Mouse (Mus musculus): ENCODE measurements around the gene Tmem199. TPM values are rescaled to one million over a fixed set of nuclear protein-coding genes. Genes with fewer than 3 reads are reported as not detected.
A peak's percentile ranks its signal among the peaks of the same experiment; 100 is the strongest.
"Not testable (repeated sequence)": the region's sequence is repeated elsewhere in the genome, so short reads cannot be mapped to it uniquely, and the experiment has no call there.

The Tmem199 gene
- 23.4 and 24.8 TPM in 2 replicates for total RNA-seq (2017)

DNA sequence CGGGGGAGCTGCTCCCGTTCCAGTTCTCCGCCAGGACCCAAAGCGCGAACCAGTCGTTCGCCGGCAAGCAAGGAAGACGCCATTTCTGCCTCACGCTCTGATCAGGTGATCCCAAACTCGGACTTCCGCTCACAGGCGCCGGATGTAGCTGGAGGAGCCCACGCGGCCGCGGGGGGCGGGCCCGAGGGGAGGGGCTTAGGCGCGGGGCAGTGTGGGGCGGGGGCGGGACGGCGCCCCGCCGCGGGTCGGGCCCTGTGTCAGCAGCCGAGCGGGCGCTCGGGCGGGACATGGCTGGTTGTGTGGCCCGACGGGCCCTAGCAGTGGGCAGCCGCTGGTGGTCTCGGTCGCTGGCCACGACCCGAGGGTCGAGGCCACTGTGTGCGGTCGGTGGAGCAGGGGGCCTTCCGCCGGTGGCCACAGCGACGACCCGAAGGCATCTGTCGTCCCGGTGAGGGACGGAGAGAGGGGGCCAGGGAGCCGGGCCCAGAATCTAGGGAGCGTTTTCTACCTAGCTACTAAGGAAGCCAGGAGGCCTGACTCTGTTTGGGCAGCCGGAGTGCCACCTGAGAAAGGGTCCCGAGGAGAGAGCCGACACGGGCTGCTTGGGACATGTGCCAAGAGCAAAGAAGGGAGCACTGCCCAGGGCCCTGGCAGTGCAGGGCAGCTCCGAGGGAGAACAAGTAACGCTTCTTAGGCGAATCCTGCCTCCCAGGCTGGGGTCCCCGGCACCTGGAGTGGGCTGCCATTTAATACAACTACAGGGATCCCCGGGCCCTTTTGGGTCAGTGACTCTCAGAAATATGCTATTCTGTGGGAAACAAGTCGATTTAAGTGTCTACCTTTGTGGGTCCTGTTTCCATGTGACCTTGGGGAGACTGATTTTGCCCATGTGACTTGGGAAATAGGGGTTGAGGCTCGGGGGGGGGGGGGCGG lies at the start of gene Tmem199, which contains the start of gene Poldip2:
Gene Tmem199 (minus strand): TSS at position 148 of the 933 bp plus-strand sequence.
Gene Poldip2 (plus strand): TSS at position 169 of the 933 bp plus-strand sequence.
- peak; percentile 92 for ATAC-seq (replicated peaks; ENCODE audit: low read depth, poor library complexity, severe bottlenecking)

DNA sequence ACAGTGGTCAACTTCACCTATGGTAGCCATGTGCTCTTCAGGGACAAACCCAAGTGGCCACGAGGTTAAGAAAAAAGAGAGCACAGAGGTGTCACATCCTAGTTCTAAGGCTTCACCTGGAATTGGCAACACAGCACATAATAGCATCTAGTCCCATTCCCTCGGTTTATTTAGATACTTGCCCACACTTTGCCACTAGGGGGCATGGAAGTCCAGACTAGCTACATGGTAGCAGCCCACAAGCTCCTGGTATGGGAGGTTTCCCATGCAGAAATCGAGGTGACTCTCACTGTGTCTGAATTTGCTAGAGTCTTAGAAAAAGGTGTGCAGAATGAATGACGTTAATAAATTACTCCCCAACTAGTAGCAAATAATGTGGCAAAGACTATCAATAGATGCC lies 48.5 kb upstream of the Tmem199 start:
- ATAC-seq (replicated peaks; ENCODE audit: low read depth, poor library complexity, severe bottlenecking) = peak; percentile 89

DNA sequence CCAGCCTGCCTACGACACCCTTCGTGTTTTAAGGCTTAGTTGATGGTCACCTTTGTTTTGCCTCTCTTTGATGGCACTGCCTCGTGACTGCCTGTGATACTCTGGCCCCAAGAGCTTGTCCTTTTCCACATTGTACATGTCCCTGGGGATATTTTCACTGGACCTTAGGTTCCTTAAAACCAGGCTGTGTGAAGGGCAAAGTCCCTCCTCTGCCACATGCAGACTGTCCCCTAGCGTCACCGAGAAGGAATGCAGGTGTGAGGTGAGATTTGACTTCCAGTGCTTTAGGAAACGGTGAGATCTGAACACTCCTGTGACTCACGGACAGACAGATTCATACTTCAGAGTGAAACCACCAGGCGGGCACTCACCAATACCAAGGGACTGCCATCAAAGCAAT lies 45.3 kb upstream of the Tmem199 start:
- ATAC-seq (replicated peaks; ENCODE audit: low read depth, poor library complexity, severe bottlenecking) = no peak

DNA sequence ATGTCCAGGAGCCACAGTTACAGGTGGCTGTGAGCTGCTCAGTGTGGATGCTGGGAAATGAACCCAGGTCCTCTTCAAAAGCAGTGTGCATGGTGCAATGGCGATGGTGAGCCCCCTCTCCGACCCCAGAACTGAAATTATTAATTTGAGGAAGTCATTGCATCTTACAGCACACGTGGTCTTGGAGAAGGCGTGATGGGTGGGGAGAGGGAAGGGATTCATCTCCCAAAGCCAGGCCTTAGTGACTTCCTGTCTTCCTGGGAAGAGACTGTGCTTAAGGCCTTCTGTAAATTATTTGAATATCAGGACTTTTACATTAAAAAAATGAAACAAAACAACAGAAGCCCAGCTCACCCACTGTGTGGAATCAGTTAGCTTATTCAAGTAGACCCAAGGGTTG lies 44.1 kb upstream of the Tmem199 start:
- ATAC-seq (replicated peaks; ENCODE audit: low read depth, poor library complexity, severe bottlenecking) = no peak

DNA sequence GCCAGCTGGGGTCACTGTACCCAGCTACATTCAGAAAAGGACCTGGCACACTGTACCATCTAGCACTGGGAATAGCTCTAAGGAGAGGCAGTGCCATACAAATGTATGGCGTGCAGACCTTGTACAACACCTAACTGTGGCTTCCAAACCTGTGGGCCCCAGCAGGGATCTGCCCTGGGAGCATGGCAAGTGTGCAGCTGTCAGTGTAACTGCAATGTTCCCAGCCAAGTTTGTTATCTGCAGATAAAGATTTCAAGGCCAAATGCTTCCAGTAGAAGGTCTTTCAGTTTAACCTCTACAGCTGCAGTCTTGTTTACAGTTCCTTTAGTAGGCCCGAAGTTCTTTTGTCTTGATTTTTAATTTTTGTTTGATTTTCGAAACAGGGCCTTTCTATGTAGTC lies 43.7 kb upstream of the Tmem199 start:
- no peak for ATAC-seq (replicated peaks; ENCODE audit: low read depth, poor library complexity, severe bottlenecking)

DNA sequence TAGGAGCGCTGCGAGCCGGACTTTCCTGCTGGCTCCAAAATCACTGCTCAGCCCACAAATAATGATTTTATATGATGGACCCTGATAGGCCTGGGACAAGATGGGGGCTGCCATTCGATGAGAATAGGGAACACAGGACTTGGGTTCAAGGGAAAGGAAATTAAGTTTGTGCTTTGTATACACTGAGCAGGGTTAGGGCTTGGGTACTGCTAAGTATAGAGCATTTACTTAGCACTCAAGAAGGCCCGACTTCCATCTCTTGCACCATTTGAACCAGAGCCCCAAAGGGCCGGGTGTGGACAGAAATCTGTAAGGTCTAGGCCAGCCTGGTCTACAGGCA lies 39.1 kb upstream of the Tmem199 start:
- no peak for ATAC-seq (replicated peaks; ENCODE audit: low read depth, poor library complexity, severe bottlenecking)

DNA sequence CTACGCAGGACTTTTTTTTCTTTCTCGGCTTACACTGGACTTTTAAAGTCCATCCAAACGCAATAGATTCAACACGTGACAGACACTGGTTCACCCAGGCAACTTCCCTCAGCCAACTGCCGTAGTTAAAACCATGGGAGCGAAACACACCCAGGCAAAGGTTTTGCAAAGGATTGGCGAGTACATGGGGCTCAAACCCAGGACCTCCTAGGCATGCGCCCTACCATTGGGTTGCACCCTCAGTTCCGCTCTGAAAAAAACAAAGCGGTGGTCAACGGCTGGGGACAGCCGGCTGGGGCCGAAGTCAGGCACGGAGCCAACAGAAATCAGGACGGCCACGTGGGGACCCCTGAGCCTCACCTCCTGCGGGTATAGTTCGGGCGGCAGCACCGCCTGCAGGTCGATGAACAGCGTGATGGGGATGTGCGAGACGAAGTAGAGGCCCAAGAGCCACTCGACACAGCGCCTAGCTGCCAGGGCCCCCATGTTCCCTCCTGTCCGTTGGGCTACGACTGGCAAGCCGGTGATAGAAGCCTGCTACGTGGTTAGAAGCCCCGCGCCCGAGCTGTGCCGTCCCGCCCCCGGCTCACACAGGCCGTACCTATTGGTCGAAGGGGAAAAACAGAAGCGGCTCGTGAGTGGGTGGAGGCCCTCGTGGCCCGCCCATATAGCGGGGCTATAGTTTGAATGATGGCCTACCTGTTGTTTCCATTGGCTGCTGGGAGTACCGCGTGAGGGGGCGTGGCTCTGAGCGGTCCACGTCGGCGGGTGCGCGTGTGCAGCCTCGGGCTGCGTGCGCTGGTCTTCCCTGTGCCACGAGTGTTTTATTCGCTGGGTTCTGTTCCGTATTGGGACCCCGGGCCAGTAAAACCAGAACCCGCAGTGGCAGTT lies 38.4 kb upstream of the Tmem199 start, which contains the start of gene Tmem97:
Gene Tmem97 (minus strand): TSS at position 610 of the 891 bp plus-strand sequence.
- peak; percentile 100 for ATAC-seq (replicated peaks; ENCODE audit: low read depth, poor library complexity, severe bottlenecking)

DNA sequence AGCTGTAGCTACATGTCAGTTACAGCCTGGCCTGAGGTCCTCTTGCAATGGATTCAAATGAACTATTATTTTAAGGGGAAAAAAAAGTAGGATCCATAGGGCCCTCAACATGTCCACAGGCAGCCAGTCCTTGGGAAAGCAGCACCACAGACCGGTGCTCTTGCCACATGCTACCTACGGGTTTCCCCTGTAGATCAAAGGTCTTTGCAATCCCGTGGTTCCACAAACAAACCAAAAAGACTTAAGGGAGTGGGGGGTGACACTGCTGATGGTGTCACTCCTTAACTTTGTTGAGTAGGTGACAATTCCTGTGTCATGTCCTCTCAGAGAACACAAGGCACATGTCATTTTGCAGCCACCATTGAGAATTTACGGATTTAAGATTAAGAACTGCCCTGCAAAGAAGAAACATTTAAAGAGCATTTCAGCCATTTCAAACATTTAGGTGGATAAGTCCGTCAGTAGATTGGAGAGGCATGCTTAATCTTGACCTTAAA lies 37.6 kb upstream of the Tmem199 start:
- no peak for ATAC-seq (replicated peaks; ENCODE audit: low read depth, poor library complexity, severe bottlenecking)

DNA sequence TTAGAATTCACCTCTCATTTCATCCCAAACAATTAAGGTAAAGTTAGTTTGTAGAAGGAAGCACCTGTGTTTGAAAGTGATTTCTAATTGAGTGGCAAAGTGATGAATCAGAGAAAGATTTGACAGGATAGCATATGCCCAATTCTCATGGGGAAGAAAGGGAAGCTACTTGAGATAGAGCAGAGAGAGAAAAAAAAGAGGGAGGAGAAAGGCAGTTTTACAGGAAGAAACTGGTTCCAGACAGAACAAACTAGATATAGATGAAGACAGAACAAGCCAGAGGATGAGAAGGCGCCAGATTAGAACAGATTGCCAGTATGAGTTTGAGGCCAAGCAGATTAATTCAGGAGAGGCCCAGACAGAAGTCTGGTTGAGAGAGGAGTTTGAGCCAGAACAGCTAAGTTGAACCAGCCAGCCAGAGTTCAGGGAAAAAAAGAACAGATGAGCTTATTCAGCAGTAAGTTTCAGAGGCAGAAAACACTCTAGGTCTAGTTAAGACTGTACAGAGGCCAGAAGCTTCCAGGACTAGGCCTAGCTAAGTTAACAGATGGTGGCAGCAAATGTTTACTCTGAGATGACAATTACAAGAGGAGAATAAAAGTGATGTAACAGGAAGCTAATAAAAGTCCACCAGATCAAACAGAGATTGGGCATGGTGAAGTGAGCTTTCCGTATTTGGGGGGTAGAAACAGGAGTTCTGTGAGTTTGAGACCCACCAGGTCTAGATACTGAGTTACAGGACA lies 35.9 kb upstream of the Tmem199 start:
- ATAC-seq (replicated peaks; ENCODE audit: low read depth, poor library complexity, severe bottlenecking) = no peak

DNA sequence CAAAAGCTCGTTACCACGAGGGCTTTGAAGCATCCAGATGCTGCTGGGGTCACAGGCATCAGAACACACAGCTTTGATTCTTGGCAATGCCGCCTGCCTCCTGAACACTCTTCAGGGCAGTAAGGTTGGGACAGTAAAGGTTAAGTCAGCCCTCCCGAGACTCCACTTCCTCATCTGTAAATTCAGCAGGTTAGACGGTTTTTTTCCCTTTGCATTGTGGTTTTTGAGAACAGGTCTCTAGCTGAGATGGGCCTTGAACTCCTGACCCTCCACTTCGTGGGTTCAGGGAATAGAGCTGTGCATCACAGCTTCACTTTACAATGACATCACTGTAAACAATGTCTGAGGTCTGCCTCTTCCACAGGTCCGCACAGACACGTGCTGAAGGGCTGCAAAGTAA lies 33.2 kb upstream of the Tmem199 start:
- ATAC-seq (replicated peaks; ENCODE audit: low read depth, poor library complexity, severe bottlenecking) = 0 out of 2 replicates have a peak, but pooled peaks have one; percentile 42

DNA sequence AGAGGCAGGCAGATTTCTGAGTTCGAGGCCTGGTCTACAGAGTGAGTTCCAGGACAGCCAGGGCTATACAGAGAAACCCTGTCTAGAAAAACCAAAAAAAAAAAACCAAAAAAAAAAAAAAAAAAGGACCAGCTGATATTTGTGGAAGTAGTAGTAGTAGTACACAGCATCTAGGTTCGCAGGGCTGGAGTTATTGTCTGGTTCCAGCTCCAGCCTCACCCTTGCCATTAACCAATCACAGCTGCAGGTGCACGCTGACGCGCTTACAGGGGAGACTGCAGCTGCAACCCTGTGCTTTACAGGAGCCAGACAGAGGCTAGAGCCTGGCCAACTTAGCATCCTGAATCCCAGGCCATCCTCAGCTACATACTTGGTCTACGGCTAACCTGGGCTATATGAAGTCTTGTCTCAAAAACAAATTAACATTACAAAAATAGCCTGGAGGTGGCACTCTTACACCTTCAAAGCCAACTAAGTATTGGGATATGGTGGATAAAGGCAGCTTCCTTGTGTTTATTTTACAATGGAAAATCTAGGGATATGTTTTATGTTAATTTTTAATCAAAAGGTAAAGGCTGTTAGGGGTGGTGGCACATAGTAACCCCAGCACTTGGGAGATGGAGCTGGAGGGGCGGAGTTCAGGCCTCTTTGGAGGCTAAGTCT lies 32.6 kb upstream of the Tmem199 start:
- ATAC-seq (replicated peaks; ENCODE audit: low read depth, poor library complexity, severe bottlenecking) = no peak

DNA sequence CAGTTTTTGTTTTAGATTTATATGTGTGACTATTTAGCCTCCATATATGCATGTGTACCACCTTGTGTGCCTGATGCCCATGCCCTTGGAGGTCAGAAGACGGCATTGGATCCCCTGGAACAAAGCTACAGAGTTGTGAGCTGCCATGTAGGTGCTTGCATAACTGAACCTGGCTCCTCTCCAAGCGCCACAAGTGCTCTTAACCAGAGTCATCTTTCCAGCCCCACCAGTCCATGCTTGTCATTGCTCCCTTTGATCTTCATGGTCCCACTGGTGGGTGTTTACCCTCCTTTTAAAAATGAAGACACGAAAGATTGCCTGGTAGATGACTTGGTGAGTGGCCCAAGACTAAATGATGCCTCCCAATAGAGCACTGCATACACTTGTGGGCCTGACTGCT lies 28.4 kb upstream of the Tmem199 start:
- ATAC-seq (replicated peaks; ENCODE audit: low read depth, poor library complexity, severe bottlenecking) = no peak

DNA sequence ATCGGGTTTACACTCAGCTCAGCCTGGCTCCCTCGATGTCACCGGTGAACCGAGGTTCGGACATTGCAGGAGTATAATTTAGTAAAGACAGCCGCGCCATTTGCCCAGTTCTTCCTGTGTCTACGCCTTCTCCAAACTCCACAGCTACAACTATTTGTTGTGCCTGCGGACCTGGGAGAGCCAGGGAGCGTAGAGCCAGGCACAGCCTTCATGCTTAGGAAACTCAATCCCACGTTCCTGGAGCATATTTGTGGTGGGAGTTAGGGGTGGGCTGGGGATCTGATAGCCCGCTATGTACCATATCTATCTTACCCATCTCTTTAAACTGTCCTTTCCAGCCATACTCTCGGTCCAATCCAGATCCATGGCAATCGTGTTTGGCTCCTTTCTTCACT lies 24.7 kb upstream of the Tmem199 start:
- peak; percentile 5; the same call in 1 of the 2 replicates for ATAC-seq (replicated peaks; ENCODE audit: low read depth, poor library complexity, severe bottlenecking)

DNA sequence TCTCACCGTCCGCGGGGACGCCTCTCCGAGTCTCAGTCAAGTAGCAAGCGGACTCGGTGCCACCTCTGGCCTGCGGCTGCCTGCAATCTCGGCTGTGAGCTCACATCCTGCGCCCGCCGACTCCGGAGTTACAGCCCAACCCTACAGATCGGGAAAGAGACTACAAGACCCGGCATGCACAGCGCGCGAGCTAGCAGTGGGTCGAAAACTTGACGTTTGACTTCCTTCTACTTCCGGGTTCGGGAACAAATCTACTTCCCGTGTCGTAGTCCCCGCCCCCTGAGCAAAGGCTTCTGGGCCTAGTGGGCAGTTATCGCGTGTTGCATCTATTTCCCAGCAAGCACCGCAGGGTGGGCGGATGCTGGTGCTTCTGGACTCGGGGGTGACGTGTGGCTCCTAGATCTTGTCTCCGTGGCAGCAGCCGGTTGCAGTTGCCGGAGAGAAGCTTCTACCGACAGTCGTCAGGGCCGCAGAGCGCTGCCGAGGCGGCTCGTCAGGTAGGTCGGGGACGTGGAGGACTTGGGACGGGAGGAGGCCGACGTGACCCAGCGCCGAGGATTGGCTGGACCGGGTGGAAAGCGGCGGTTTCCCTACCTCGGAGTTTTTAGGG lies 24.2 kb upstream of the Tmem199 start, which contains the start of the genes Tnfaip1 and Ift20:
Gene Tnfaip1 (minus strand): TSS at position 253 of the 610 bp plus-strand sequence.
Gene Ift20 (plus strand): TSS at position 282 of the 610 bp plus-strand sequence.
- peak; percentile 95 for ATAC-seq (replicated peaks; ENCODE audit: low read depth, poor library complexity, severe bottlenecking)

DNA sequence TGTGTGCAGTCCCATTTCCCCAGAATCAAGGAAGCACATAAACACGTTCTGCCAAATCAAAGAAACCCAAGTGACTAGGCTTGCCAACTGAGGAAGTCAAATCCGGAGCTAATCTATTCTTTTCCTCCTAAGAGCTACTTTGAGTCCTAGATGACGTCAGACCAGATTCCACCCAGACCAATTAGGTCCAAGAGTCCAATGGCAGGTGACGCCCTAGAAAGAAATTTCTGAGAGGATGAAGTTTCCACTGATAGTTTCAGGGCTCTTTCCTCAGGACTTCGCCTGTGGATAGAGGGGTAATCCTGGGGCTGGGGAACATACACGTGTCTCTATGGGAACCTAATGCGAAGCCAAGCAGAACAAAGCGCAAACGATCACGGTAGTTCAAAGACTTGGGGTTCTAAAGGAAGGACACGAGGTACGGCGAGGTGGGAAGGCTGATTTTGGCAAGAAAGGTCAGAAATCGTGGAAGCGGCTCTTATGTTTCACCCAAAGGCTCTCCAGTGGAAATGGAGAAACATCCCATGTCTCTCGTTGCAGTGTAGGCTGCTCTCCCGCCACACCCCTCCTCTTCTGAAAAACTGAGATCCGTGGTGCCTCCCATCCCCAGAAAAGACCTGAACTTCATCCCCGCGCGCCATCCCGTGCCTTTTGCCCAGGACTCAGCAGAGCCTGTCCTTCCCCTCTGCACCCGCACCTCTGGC lies 23.6 kb upstream of the Tmem199 start:
- ATAC-seq (replicated peaks; ENCODE audit: low read depth, poor library complexity, severe bottlenecking) = peak; percentile 7; the same call in 1 of the 2 replicates

DNA sequence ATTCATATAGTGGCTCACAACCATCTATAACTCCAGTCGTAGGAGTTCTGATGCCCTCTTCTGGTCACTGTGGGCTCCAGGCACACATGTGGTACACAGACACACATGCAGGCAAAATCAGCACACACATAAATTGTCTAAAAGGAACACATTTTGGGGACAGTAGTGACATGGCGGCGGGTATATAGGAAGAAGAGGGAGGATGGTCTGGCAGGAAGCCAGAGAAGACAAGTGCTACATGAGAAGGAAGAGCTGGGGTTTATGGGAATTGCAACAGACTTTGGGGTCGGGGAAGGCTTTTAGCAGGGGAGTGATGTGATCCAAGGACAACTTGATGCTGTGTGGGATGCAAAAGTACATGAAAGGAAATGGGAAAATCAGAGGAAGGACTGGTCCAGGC lies 22.5 kb upstream of the Tmem199 start:
- ATAC-seq (replicated peaks; ENCODE audit: low read depth, poor library complexity, severe bottlenecking) = no peak

DNA sequence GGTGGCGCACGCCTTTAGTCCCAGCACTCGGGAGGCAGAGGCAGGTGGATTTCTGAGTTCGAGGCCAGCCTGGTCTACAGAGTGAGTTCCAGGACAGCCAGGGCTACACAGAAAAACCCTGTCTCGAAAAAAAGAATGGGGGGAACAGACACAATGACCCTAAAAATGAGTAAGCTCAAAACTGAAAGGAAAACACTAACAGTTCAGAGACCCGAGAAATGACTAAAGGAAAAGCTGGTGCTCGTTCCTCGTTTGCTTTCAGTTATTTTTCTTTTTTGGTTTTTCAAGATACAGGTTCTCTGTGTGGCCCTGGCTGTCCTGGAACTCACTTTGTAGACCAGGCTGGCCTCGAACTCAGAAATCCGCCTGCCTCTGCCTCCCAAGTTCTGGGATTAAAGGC lies 19.5 kb upstream of the Tmem199 start:
- ATAC-seq (replicated peaks; ENCODE audit: low read depth, poor library complexity, severe bottlenecking) = not testable (repeated sequence)

DNA sequence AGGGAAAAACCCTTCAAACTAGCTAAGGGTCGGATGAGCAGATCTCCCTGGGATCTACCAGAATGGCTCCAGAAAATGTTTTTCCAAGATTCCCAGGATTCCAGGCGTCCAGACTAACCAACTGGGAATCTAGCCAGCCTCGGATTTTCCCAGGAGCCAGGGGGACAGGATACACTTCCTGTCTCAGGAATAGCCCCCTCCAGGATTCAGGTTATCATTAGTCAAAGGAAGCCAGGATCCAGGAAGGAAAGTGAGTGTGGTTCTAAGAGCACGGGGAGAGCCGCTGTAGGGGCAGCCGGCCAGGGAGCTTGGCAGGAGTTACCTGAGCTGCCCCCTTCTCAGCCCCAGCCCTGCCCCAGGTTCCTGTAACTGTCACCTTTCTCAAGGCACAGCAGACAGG lies 19.1 kb upstream of the Tmem199 start:
- ATAC-seq (replicated peaks; ENCODE audit: low read depth, poor library complexity, severe bottlenecking) = no peak

Measured in common myeloid progenitor, adult 5-6 weeks (primary cell).